Mouse (Mus musculus) kidney, postnatal 0 days (tissue): Measurements from ENCODE around the gene Gm10720. TPM values are rescaled to one million over a fixed set of nuclear protein-coding genes. Genes with fewer than 3 reads are reported as not detected.
"Not testable (repeated sequence)": the region's sequence is repeated elsewhere in the genome, so short reads cannot be mapped to it uniquely, and the experiment has no call there.

Experiments used
- ATAC-seq: fragments of 200-750 bp; cut with Nextera tagmentation; replicated peaks from 2 replicates; pipeline ENCODE4 v1.8.0; 2017; ENCODE audit warnings: low read depth, moderate number of reproducible peaks, moderate TSS enrichment, moderate library complexity; ENCODE audit not compliant: low FRiP score
- DNase-seq: peaks from one replicate; pipeline ENCODE4 v3.0.0-alpha.2; 2016; ENCODE audit warnings: low spot score
- H3K27ac ChIP-seq: fragments of 300-500 bp; sonication (generic); 2 replicates; pipeline ENCODE4 v1.5.1; 2014; ENCODE audit warnings: mild to moderate bottlenecking
- H3K27me3 ChIP-seq: fragments of 300-500 bp; sonication (generic); 2 replicates; pipeline ENCODE4 v1.6.1; 2014; ENCODE audit warnings: low read length, mixed read lengths; ENCODE audit not compliant: insufficient read depth
- H3K36me3 ChIP-seq: fragments of 300-500 bp; sonication (generic); 2 replicates; pipeline ENCODE4 v1.6.1; 2014; ENCODE audit warnings: low read length, mixed read lengths; ENCODE audit not compliant: insufficient read depth
- H3K4me1 ChIP-seq: fragments of 300-500 bp; sonication (generic); replicated peaks from 2 replicates; pipeline ENCODE4 v1.6.1; 2014; ENCODE audit warnings: antibody characterized with exemption, low read length, mixed read lengths; ENCODE audit not compliant: insufficient read depth
- H3K4me2 ChIP-seq: fragments of 300-500 bp; sonication (generic); 2 replicates; pipeline ENCODE4 v1.6.1; 2014; ENCODE audit warnings: mild to moderate bottlenecking, low read length, moderate library complexity, mixed read lengths
- H3K4me3 ChIP-seq: fragments of 300-500 bp; sonication (generic); replicated peaks from 2 replicates; pipeline ENCODE4 v1.5.1; 2014; ENCODE audit warnings: low read depth, low read length
- H3K9ac ChIP-seq: fragments of 300-500 bp; sonication (generic); 2 replicates; pipeline ENCODE4 v1.6.1; 2014; ENCODE audit warnings: low read depth, low read length
- H3K9me3 ChIP-seq: fragments of 300-500 bp; sonication (generic); replicated peaks from 2 replicates; pipeline ENCODE4 v1.6.1; 2016; ENCODE audit warnings: low read length, inconsistent platforms, mixed read lengths
- WGBS: fragments of 180-500 bp; shearing (Covaris S2); extraction: QIAGEN DNeasy Blood & Tissue Kit; methylation state at CpG from one replicate; pipeline ENCODE4 v1.1.7; 2014; 5-methylcytosine and 5-hydroxymethylcytosine counted together
- microRNA-seq: library from miRNA; unstranded; fragments of <30 nt; microRNA quantifications from one replicate; pipeline ENCODE4, GENCODE M21; 2016
- polyA plus RNA-seq: library from polyadenylated mRNA; unstranded; fragments of >200 nt; fragmentation: Nextera tagmentation; extraction: Ambion mirVana; gene quantifications from 2 replicates; pipeline ENCODE4 v1.2.1, GENCODE M21; 2015

Gene Gm10720
- polyA plus RNA-seq, 1 experiment from 2014 or later, result not detected

DNA sequence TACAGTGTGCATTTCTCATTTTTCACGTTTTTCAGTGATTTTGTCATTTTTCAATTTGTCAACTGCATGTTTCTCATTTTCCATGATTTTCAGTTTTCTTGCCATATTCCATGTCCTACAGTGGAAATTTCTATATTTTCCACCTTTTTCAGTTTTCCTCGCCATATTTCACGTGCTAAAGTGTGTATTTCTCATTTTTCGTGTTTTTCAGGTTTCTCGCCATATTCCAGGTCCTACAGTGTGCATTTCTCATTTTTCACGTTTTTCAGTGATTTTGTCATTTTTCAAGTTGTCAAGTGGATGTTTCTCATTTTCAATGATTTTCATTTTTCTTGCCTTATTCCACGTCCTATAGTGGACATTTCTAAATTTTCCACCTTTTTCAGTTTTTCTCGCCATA, 21.1 kb downstream of the Gm10720 start, which contains the start of gene Gm10715:
TSS of gene Gm10715 (plus strand) at position 301 of the 400 bp plus-strand sequence.
- H3K4me3 ChIP-seq, H3K9me3 ChIP-seq, H3K27me3 ChIP-seq, H3K36me3 ChIP-seq, H3K4me1 ChIP-seq, H3K4me2 ChIP-seq, H3K9ac ChIP-seq, ATAC-seq, DNase-seq, H3K27ac ChIP-seq: not testable (repeated sequence)
- 74% methylated on average over 6 of the region's 8 CpGs for WGBS

DNA sequence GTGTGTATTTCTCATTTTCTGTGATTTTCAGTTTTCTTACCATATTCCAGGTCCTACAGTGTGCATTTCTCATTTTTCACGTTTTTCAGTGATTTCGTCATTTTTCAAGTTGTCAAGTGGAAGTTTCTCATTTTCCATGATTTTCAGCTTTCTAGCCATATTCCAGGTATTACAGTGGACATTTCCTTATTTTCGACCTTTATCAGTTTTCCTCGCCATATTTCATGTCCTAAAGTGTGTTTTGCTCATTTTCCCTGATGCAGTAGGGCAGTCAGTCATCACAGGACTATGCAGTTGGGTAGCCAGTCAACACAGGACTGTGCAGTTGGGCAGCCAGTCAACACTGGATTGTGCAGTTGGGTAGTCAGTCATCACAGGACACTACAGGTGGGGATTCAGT, 22.7 kb downstream of the Gm10720 start:
- not testable (repeated sequence) for DNase-seq, H3K36me3 ChIP-seq, H3K27me3 ChIP-seq, H3K9me3 ChIP-seq, H3K4me1 ChIP-seq, ATAC-seq, H3K4me3 ChIP-seq, H3K27ac ChIP-seq, H3K9ac ChIP-seq, H3K4me2 ChIP-seq
- WGBS, result 70% methylated on average over 4 of the region's 4 CpGs

Small RNA genes lying within 50 kb of the gene (microRNA-seq; reads per million reads assigned to microRNA genes)
- not detected for gene Mir101c

Other genes starting within 250 kb of the Gm10720 start
- not detected in 2 replicates for gene Gm10722, start 14.7 kb upstream of the Gm10720 start, polyA plus RNA-seq
- gene Gm11168, start 12.3 kb upstream of the Gm10720 start, polyA plus RNA-seq, result not detected in 2 replicates
- not detected in 2 replicates for gene Gm10721, start 2.5 kb upstream of the Gm10720 start, polyA plus RNA-seq
- 0.24 TPM in 1 of 2 replicates, not detected in the other for gene Gm10719, start 1.8 kb downstream of the Gm10720 start, polyA plus RNA-seq
- 0.30 TPM in 1 of 2 replicates, not detected in the other for gene Gm10718, start 7.9 kb downstream of the Gm10720 start, polyA plus RNA-seq
- gene Gm10717, start 9.8 kb downstream of the Gm10720 start, polyA plus RNA-seq, result 0.29 TPM in 1 of 2 replicates, not detected in the other
- gene Gm17535, start 18.9 kb downstream of the Gm10720 start, polyA plus RNA-seq, result not detected in 2 replicates
- gene Gm10715, start 21.2 kb downstream of the Gm10720 start, polyA plus RNA-seq, result not detected in 2 replicates